23 mouse cellular contexts compared by ENCODE assay signal in the genomic region with DNA sequence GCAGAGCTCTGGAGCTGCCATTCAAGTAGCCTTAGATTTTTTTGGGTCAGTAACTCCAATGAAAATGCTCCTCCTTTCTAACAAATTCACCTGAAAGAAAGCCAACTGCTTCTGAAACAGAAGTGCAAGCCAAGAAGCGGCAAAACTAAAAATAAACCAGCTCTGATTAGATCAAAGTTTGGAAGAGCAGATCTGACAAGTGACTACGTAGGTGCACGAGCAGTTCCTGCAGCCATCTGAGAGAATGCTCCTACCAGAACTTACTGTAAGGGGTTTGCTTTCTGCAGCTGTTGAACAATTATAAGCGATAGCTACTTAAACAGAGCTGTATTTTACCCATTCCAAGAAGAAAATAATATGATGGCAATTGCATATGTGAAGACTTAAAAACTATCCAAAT.
DNase-seq lines count a peak whose midpoint lies in the region; ATAC-seq and TF ChIP-seq lines count a peak whose summit lies in the region.
"Had no signal": no experiment of that assay in that cellular context is flagged by ENCODE, and none has a peak within 500 bp of the region (broad histone marks: within the 10 kb centered on the region; RNA-seq: fewer than 3 reads in every experiment).

No protein-coding gene starts in this region.

- TF ChIP-seq CTCF in liver, adult 2 months (IDR thresholded peaks at IDR 0.05; ENCODE audit: low read depth, low read length), result no peak
- TF ChIP-seq CTCF in bone marrow macrophage, adult 2 months (IDR thresholded peaks at IDR 0.05; ENCODE audit: low read depth, low read length), result no peak

- no peak overlapping the region for H3K4me3 ChIP-seq in liver, adult 2 months (ENCODE audit: insufficient read depth, low read depth, low read length)
- H3K4me3 ChIP-seq in liver, embryonic 11.5 days (ENCODE audit: low read depth, low read length), result no peak overlapping the region
- no peak overlapping the region for H3K4me3 ChIP-seq in bone marrow macrophage, adult 2 months (ENCODE audit: insufficient read depth, low read length)
- H3K4me3 ChIP-seq: embryonic facial prominence, embryonic 12.5 days; left cerebral cortex, adult 2 months; midbrain, embryonic 10.5 days; neural tube, embryonic 15.5 days; stomach, embryonic 15.5 days had no signal

- no peak for DNase-seq in frontal cortex, postnatal 25 days (ENCODE audit: low spot score in 2 of 2)
- peak; percentile 66 for DNase-seq in liver, adult 2 months (ENCODE audit: extremely low read depth, low read depth, low spot score)
- no peak for DNase-seq in liver, embryonic 11.5 days (ENCODE audit: low spot score)
- DNase-seq in telencephalon, adult 2 months (ENCODE audit: low read depth, low spot score), result peak; percentile 28
- no peak for DNase-seq in Muller cell, postnatal 12 days (ENCODE audit: inconsistent ontology term)
- no peak for DNase-seq in urinary bladder, postnatal 4 days (ENCODE audit: low spot score in 2 of 2)
- DNase-seq: adrenal gland, postnatal 25 days; cerebellum, adult 11-12 months; cerebellum, postnatal 10 days; gastrocnemius, postnatal 25 days; liver; liver, postnatal 0 days had no signal

- no peaks in the 10 kb centered on the region for H3K9me3 ChIP-seq in liver, embryonic 11.5 days (ENCODE audit: control insufficient read depth, low read length)
- H3K9me3 ChIP-seq: embryonic facial prominence, embryonic 12.5 days; midbrain, embryonic 10.5 days; neural tube, embryonic 15.5 days; stomach, embryonic 15.5 days had no signal

- H3K27ac ChIP-seq in liver, adult 2 months (replicated peaks; ENCODE audit: insufficient read depth, low read depth, low read length), result no peak overlapping the region
- H3K27ac ChIP-seq in liver, embryonic 11.5 days (ENCODE audit: low read depth, low read length), result no peak overlapping the region
- H3K27ac ChIP-seq in bone marrow macrophage, adult 2 months (ENCODE audit: insufficient read depth, low read depth, low read length), result peak overlapping the region; percentile 50
- H3K27ac ChIP-seq: embryonic facial prominence, embryonic 12.5 days; hindbrain, embryonic 14.5 days; kidney, postnatal 0 days; left cerebral cortex, adult 2 months; midbrain, embryonic 10.5 days; neural tube, embryonic 15.5 days; stomach, embryonic 15.5 days had no signal

- 48% methylated on average over 4 of the region's 4 CpGs for WGBS in liver, adult 2 months
- 80% methylated on average over 4 of the region's 4 CpGs for WGBS in liver, embryonic 11.5 days

- 0 out of 2 replicates have a peak, but pooled peaks have one; percentile 7 for ATAC-seq in frontal cortex, adult (ENCODE audit: low TSS enrichment)
- no peak for ATAC-seq in liver, embryonic 11.5 days (replicated peaks; ENCODE audit: low FRiP score)
- ATAC-seq: forebrain, embryonic 14.5 days; liver, postnatal 0 days; lung, postnatal 0 days had no signal

- H3K27me3 ChIP-seq in liver, adult 2 months (ENCODE audit: control insufficient read depth, insufficient read depth, low read length), result no peaks in the 10 kb centered on the region
- H3K27me3 ChIP-seq in liver, embryonic 11.5 days (replicated peaks; ENCODE audit: control insufficient read depth, insufficient read depth, low read length), result no peaks in the 10 kb centered on the region
- H3K27me3 ChIP-seq: embryonic facial prominence, embryonic 12.5 days; neural tube, embryonic 15.5 days; stomach, embryonic 15.5 days had no signal

- TF ChIP-seq POLR2A in liver, adult 2 months (IDR thresholded peaks at IDR 0.05; ENCODE audit: extremely low read depth, insufficient read depth, low read length), result no peak
- TF ChIP-seq POLR2A in bone marrow macrophage, adult 2 months (IDR thresholded peaks at IDR 0.05; ENCODE audit: borderline replicate concordance, low read depth, low read length), result no peak

- H3K79me2 ChIP-seq in liver, adult 2 months (ENCODE audit: control insufficient read depth, insufficient read depth, low read length), result no peaks in the 10 kb centered on the region

- peaks cover 16% of the 10 kb centered on the region for H3K4me1 ChIP-seq in liver, adult 2 months (ENCODE audit: control insufficient read depth, insufficient read depth, low read length)
- no peaks in the 10 kb centered on the region; the same call in 1 of the 2 replicates for H3K4me1 ChIP-seq in liver, embryonic 11.5 days (replicated peaks; ENCODE audit: control insufficient read depth, insufficient read depth, low read length)
- peaks cover 30% of the 10 kb centered on the region for H3K4me1 ChIP-seq in bone marrow macrophage, adult 2 months (ENCODE audit: control insufficient read depth, insufficient read depth, low read length)
- H3K4me1 ChIP-seq: embryonic facial prominence, embryonic 12.5 days; midbrain, embryonic 10.5 days; neural tube, embryonic 15.5 days; stomach, embryonic 15.5 days had no signal

- no peak overlapping the region for H3K4me2 ChIP-seq in liver, embryonic 11.5 days
- H3K4me2 ChIP-seq: embryonic facial prominence, embryonic 12.5 days; hindbrain, embryonic 14.5 days; neural tube, embryonic 15.5 days; stomach, embryonic 15.5 days had no signal

- H3K9ac ChIP-seq in liver, adult 2 months (ENCODE audit: low read depth, low read length), result no peak overlapping the region
- no peak overlapping the region for H3K9ac ChIP-seq in liver, embryonic 11.5 days (ENCODE audit: low read depth, low read length)
- H3K9ac ChIP-seq: embryonic facial prominence, embryonic 12.5 days; hindbrain, embryonic 14.5 days; liver, postnatal 0 days; neural tube, embryonic 15.5 days; stomach, embryonic 15.5 days had no signal

- H3K36me3 ChIP-seq in liver, adult 2 months (ENCODE audit: control insufficient read depth, insufficient read depth, low read length), result no peaks in the 10 kb centered on the region
- H3K36me3 ChIP-seq in liver, embryonic 11.5 days (ENCODE audit: control insufficient read depth, insufficient read depth, low read length), result no peaks in the 10 kb centered on the region
- H3K36me3 ChIP-seq: embryonic facial prominence, embryonic 12.5 days; midbrain, embryonic 10.5 days; neural tube, embryonic 15.5 days; stomach, embryonic 15.5 days had no signal

Comparison
In these comparisons a context has a peak if more than half of its experiments do, and no peak if none do; other contexts are left out.
1. DNase-seq: peak in liver, adult 2 months (single experiment) and telencephalon, adult 2 months (single experiment); none in frontal cortex, postnatal 25 days (0 of 2), liver, embryonic 11.5 days (single experiment), Muller cell, postnatal 12 days (single experiment) and urinary bladder, postnatal 4 days (0 of 2).